ENCODE assay signal across 17 mouse cellular contexts in the genomic region with DNA sequence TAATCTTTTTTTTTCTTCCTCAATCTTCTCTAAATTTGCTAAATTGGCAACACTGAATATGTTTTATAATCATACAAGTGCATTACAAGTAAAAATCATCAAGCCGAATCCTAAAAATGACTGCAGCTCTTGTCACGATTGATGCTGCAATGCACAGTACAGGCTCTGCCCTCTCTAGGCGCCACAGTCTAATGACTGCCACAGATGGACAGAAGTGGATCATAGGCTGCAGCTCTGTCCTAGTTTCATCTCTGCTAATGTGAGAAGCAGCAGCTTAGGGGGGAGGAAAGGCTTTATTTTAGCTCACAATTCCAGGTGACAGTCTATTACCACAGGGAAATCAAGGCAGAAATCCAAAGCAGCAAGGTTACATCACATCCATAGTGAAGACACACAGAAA.
DNase-seq lines count a peak whose midpoint lies in the region; ATAC-seq lines count a peak whose summit lies in the region.
"Had no signal": no experiment of that assay in that cellular context is flagged by ENCODE, and none has a peak within 500 bp of the region (broad histone marks: within the 10 kb centered on the region; RNA-seq: fewer than 3 reads in every experiment).

No protein-coding gene starts in this region.

- ATAC-seq in cerebellum, adult (ENCODE audit: insufficient number of reproducible peaks, low FRiP score, low TSS enrichment), result peak; percentile 73; the same call in 1 of the 2 replicates
- ATAC-seq: forebrain, embryonic 16.5 days; hindbrain, postnatal 0 days; intestine, postnatal 0 days had no signal

- no peak for DNase-seq in cerebellum, postnatal 25 days
- peak; percentile 6 to 15 for DNase-seq in frontal cortex, postnatal 36 days (ENCODE audit: low spot score in 2 of 2)
- no peak for DNase-seq in frontal cortex, postnatal 14 days (ENCODE audit: low spot score in 2 of 2)
- peak; percentile 11 for DNase-seq in retina, adult 2 months (ENCODE audit: low read depth, low spot score)
- DNase-seq in retina, embryonic 14.5 days (ENCODE audit: low spot score), result no peak
- DNase-seq in right cerebral cortex, postnatal 25 days, result peak; percentile 11
- no peak for DNase-seq in adrenal gland, postnatal 10 days
- DNase-seq: adrenal gland, adult 8-10 months; gastrocnemius, postnatal 25 days; heart, postnatal 4 days; lung, adult 18-20 months; midbrain, embryonic 14.5 days; thymus, adult 2 months had no signal

Comparison
In these comparisons a context has a peak if more than half of its experiments do, and no peak if none do; other contexts are left out.
1. DNase-seq: peak in frontal cortex, postnatal 36 days (2 of 2), retina, adult 2 months (single experiment) and right cerebral cortex, postnatal 25 days (single experiment); none in cerebellum, postnatal 25 days (0 of 2), frontal cortex, postnatal 14 days (0 of 2), retina, embryonic 14.5 days (single experiment) and adrenal gland, postnatal 10 days (single experiment).